Mouse (Mus musculus): ENCODE data around the gene Tex44. TPM values are rescaled to one million over a fixed set of nuclear protein-coding genes. Genes with fewer than 3 reads are reported as not detected.

Tex44 gene
- total RNA-seq, 2 experiments from 2014 or later, result not detected

GRCm38 (mm10) chr1:86473109-86473760 lies 47.1 kb downstream of the Tex44 start:
- no peak for ATAC-seq (replicated peaks; ENCODE audit: low FRiP score, low TSS enrichment, poor library complexity, severe bottlenecking)

Other genes with a start within 250 kb of the Tex44 start
- 1.4 and 2.4 TPM in 2 replicates for gene B3gnt7, start 123.5 kb upstream of the Tex44 start, total RNA-seq (2014; fragmentation: Nextera tagmentation)
- gene B3gnt7, start 123.5 kb upstream of the Tex44 start, total RNA-seq (2017), result 4.0 TPM in 1 of 2 replicates, not detected in the other
- gene Ncl, start 66.9 kb upstream of the Tex44 start, total RNA-seq (2014; fragmentation: Nextera tagmentation), result 973 and 1,006 TPM in 2 replicates
- gene Ncl, start 66.9 kb upstream of the Tex44 start, total RNA-seq (2017), result 1,472 and 1,577 TPM in 2 replicates
- not detected in 2 replicates for gene Nmur1, start 101 bp upstream of the Tex44 start, total RNA-seq (2014; fragmentation: Nextera tagmentation)
- not detected in 2 replicates for gene Nmur1, start 101 bp upstream of the Tex44 start, total RNA-seq (2017)
- 2,834 and 3,273 TPM in 2 replicates for gene Ptma, start 100.4 kb downstream of the Tex44 start, total RNA-seq (2014; fragmentation: Nextera tagmentation)
- gene Ptma, start 100.4 kb downstream of the Tex44 start, total RNA-seq (2017), result 4,983 and 7,914 TPM in 2 replicates
- 36.5 and 52.7 TPM in 2 replicates for gene Pde6d, start 156.3 kb downstream of the Tex44 start, total RNA-seq (2014; fragmentation: Nextera tagmentation)
- gene Pde6d, start 156.3 kb downstream of the Tex44 start, total RNA-seq (2017), result 13.2 TPM in 2 replicates
- gene Cops7b, start 156.6 kb downstream of the Tex44 start, total RNA-seq (2014; fragmentation: Nextera tagmentation), result 21.2 and 25.6 TPM in 2 replicates
- 17.2 and 19.1 TPM in 2 replicates for gene Cops7b, start 156.6 kb downstream of the Tex44 start, total RNA-seq (2017)
- not detected in 2 replicates for gene Nppc, start 244.2 kb downstream of the Tex44 start, total RNA-seq (2014; fragmentation: Nextera tagmentation)
- 0.70 and 0.80 TPM in 2 replicates for gene Nppc, start 244.2 kb downstream of the Tex44 start, total RNA-seq (2017)